Mouse (Mus musculus) bone marrow macrophage, adult 2 months (primary cell): ENCODE data around the gene Ppard. TPM values are rescaled to one million over a fixed set of nuclear protein-coding genes. Genes with fewer than 3 reads are reported as not detected.
"Not testable (repeated sequence)": the region's sequence is repeated elsewhere in the genome, so short reads cannot be mapped to it uniquely, and the experiment has no call there.

Experiments used
- H3K27ac ChIP-seq: 2 replicates; pipeline ENCODE4 v1.5.1; 2012; ENCODE audit warnings: low read depth, low read length; ENCODE audit not compliant: insufficient read depth
- H3K4me1 ChIP-seq: 2 replicates; pipeline ENCODE4 v1.6.1; 2012; ENCODE audit warnings: low read length; ENCODE audit not compliant: control insufficient read depth, insufficient read depth
- H3K4me3 ChIP-seq: 2 replicates; pipeline ENCODE4 v1.5.1; 2012; ENCODE audit warnings: mild to moderate bottlenecking, low read length, moderate library complexity; ENCODE audit not compliant: insufficient read depth
- CTCF ChIP-seq: IDR thresholded peaks from 2 replicates; pipeline ENCODE4 v1.5.1; 2012; ENCODE audit warnings: low read depth, mild to moderate bottlenecking, low read length, moderate library complexity
- POLR2A ChIP-seq: IDR thresholded peaks from 2 replicates; pipeline ENCODE4 v1.6.1; 2012; ENCODE audit warnings: mild to moderate bottlenecking, low read depth, low read length, borderline replicate concordance
- polyA plus RNA-seq: library from polyadenylated mRNA; stranded (reverse); fragments of >200 nt; gene quantifications from 2 replicates; pipeline ENCODE4 v1.2.4, GENCODE M21; 2012; ENCODE audit not compliant: missing spikeins, insufficient read depth, insufficient read length

Ppard gene
- polyA plus RNA-seq, 1 experiment = 29.5 TPM

DNA sequence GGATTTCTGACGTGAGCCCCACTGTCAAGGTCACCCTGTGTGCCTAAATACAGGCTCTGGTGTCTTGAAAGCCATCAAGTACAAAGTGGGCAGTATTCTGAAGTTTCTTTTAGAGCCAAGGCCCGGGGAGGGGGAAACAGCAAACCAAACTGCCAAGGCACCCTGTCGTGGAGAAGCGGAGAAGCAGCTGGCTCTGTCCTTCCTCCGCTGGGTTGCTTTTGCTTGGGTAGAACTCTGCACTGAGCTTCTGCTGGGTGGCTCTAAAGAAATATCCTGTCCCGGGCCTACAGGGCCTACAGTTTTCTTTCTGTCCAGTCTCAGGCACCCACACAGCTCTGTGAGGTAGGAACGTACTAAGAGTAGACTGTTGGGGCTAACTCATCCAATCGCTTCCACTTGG lies 25.4 kb upstream of the Ppard start:
- TF ChIP-seq POLR2A (no peak), CTCF (no peak)
- H3K4me1 ChIP-seq = peaks cover 25% of the 10 kb centered on the region
- H3K4me3 ChIP-seq = no peak overlapping the region
- peak overlapping the region; percentile 81 for H3K27ac ChIP-seq

GRCm38 (mm10) chr17:28207591-28208313 lies 24.7 kb upstream of the Ppard start, which contains the start of gene Def6:
Gene Def6, plus strand, starts transcription at chr17:28207778.
- Histone ChIP-seq H3K4me3 (peak within 1 kb of the TSS; percentile 72), H3K27ac (peak within 1 kb of the TSS; percentile 81), H3K4me1 (peaks cover 25% of the 10 kb centered on the region)
- TF ChIP-seq CTCF (no peak), POLR2A (no peak)

GRCm38 (mm10) chr17:28208314-28208612 lies 24.2 kb upstream of the Ppard start:
- Histone ChIP-seq H3K4me1 (peaks cover 25% of the 10 kb centered on the region), H3K4me3 (peak overlapping the region; percentile 72), H3K27ac (peak overlapping the region; percentile 81)
- no peak for TF ChIP-seq POLR2A
- no peak for TF ChIP-seq CTCF

GRCm38 (mm10) chr17:28209457-28210110 lies 22.9 kb upstream of the Ppard start:
- Histone ChIP-seq H3K27ac (no peak overlapping the region), H3K4me3 (no peak overlapping the region), H3K4me1 (peaks cover 25% of the 10 kb centered on the region)
- TF ChIP-seq POLR2A = no peak
- no peak for TF ChIP-seq CTCF

DNA sequence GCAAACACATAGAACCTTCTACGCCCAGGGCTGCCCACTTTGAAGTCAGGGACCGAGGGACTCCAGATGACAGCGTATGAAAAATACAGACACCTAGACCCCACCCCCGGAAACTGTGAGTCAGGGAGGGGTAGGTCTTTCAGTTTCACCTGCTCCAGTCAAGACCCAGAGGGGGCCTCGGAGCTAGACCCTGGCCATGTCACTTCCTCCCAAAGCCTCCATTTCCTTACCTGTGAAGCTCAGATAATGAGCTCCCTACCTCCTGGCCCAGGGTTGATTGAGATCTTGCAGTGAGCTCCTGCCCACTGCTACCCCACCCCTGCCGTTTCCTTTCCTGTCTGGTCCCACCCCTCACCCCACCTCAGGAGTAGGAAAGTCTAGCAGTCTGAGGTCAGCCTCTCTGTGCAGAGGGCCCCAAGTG lies 20.6 kb upstream of the Ppard start:
- TF ChIP-seq POLR2A = no peak
- TF ChIP-seq CTCF = no peak
- H3K27ac ChIP-seq = no peak overlapping the region
- H3K4me3 ChIP-seq = no peak overlapping the region
- H3K4me1 ChIP-seq = peaks cover 15% of the 10 kb centered on the region

- H3K4me3 ChIP-seq = no peak overlapping the region
- TF ChIP-seq CTCF (no peak), POLR2A (no peak)
These were observed 20.1 kb upstream of the Ppard start for GRCm38 (mm10) chr17:28212391-28212790.

DNA sequence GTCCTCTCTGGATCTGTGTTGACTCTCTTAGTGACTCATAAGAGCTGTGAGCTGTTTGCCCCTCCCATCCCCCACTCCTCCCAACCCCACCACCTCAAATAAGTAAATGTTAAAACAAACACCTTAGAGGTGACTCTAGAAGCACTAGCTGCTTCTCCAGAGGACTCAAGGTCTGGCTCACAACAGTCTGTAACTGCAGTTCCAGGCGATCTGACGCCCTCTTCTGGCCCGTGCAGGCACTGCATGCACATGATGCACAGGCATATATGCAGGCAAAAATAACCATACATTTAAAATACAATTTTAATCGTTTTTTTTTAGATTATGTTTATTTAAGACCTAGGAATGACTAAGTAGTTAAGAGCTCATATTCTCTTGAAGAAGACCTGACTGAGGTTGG lies 19.3 kb upstream of the Ppard start:
- TF ChIP-seq CTCF = peak; percentile 65
- no peak for TF ChIP-seq POLR2A
- Histone ChIP-seq H3K4me1 (peaks cover 18% of the 10 kb centered on the region), H3K27ac (no peak overlapping the region), H3K4me3 (no peak overlapping the region)

More at GRCm38 (mm10) chr17:28212391-28212790, 20.1 kb upstream of the Ppard start:
- Histone ChIP-seq H3K4me1 (peaks cover 13% of the 10 kb centered on the region), H3K27ac (no peak overlapping the region)

DNA sequence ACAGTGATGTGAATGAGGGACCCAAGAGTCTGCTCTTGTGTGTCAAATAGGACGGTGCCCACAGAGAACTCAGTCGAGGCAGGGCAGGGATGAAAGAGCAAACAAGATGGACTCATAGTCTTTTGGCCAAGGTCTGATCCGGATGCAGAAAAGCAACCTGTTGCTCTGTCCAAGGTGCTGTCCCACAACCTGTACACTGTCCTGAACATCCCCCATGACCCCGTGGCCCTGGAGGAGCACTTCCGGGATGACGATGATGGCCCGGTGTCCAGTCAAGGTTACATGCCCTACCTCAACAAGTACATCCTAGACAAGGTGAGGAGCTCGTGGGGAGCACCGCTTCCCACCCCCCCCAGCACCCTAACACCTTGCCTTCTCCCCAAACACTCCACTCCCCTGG lies 15.7 kb upstream of the Ppard start:
- TF ChIP-seq POLR2A (no peak), CTCF (no peak)
- Histone ChIP-seq H3K4me3 (no peak overlapping the region), H3K27ac (no peak overlapping the region), H3K4me1 (peaks cover 17% of the 10 kb centered on the region)

GRCm38 (mm10) chr17:28217721-28218649 lies 14.5 kb upstream of the Ppard start:
- TF ChIP-seq POLR2A = no peak
- no peak for TF ChIP-seq CTCF
- H3K4me3 ChIP-seq = peak overlapping the region; percentile 25; the same call in 1 of the 2 replicates

GRCm38 (mm10) chr17:28222463-28222862 lies 10.0 kb upstream of the Ppard start:
- not testable (repeated sequence) for H3K27ac ChIP-seq

More at GRCm38 (mm10) chr17:28217721-28218649, 14.5 kb upstream of the Ppard start:
- peaks cover 17% of the 10 kb centered on the region for H3K4me1 ChIP-seq
- H3K27ac ChIP-seq = peak overlapping the region; percentile 24; the same call in 1 of the 2 replicates

More at GRCm38 (mm10) chr17:28222463-28222862, 10.0 kb upstream of the Ppard start:
- H3K4me3 ChIP-seq = not testable (repeated sequence)
- H3K4me1 ChIP-seq = peaks cover 17% of the 10 kb centered on the region
